Comparison of ENCODE assay signal across 14 mouse cellular contexts in the genomic region with DNA sequence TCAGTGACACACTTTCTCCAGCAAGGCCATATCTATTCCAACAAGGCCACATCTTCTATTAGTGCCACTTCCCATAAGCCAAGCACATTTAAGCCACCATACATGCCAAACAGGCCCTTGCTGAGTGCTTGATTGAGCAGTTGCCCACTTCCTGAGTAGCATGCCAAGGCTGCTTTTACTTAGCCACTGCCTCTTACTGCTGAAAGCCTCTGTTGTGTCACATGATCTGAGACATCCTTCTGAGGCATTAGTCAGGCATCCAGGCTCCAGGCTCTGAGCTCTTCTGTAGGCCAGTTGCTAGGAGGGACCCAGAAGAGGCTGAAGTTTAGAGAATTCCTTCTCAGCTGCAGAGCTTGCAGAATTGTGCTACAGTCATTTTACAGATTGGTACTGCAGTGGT.
A peak's percentile ranks its signal among the peaks of the same experiment; 100 is the strongest.
DNase-seq lines count a peak whose midpoint lies in the region; ATAC-seq and TF ChIP-seq lines count a peak whose summit lies in the region.
"Had no signal": no experiment of that assay in that cellular context is flagged by ENCODE, and none has a peak within 500 bp of the region (broad histone marks: within the 10 kb centered on the region; RNA-seq: fewer than 3 reads in every experiment).

No protein-coding gene starts in this region.

- no peak for TF ChIP-seq POLR2A in thymus, adult 2 months (IDR thresholded peaks at IDR 0.05; ENCODE audit: control insufficient read depth, extremely low read depth, insufficient read depth, low read length, poor library complexity)

- H3K4me1 ChIP-seq in thymus, adult 2 months (replicated peaks; ENCODE audit: control insufficient read depth, insufficient read depth, low read length): peaks cover 6% of the 10 kb centered on the region; the same call in 1 of the 2 replicates
- no peaks in the 10 kb centered on the region for H3K4me1 ChIP-seq in kidney, embryonic 14.5 days (ENCODE audit: control insufficient read depth, insufficient read depth, low read length)
- H3K4me1 ChIP-seq: liver, embryonic 15.5 days had no signal

- no peaks in the 10 kb centered on the region for H3K9me3 ChIP-seq in kidney, embryonic 14.5 days (ENCODE audit: control insufficient read depth, low read length)
- H3K9me3 ChIP-seq: liver, embryonic 15.5 days had no signal

- no peak overlapping the region for H3K4me3 ChIP-seq in thymus, adult 2 months (ENCODE audit: control insufficient read depth, insufficient read depth, low read length)
- H3K4me3 ChIP-seq in kidney, embryonic 14.5 days (ENCODE audit: low read length): no peak overlapping the region
- H3K4me3 ChIP-seq: liver, embryonic 15.5 days had no signal

- no peaks in the 10 kb centered on the region for H3K27me3 ChIP-seq in thymus, adult 2 months (ENCODE audit: control insufficient read depth, insufficient read depth, low read length)
- H3K27me3 ChIP-seq in kidney, embryonic 14.5 days (ENCODE audit: control insufficient read depth, insufficient read depth, low read length): no peaks in the 10 kb centered on the region
- H3K27me3 ChIP-seq: CH12.LX; liver, embryonic 15.5 days had no signal

- no peaks in the 10 kb centered on the region for H3K36me3 ChIP-seq in thymus, adult 2 months (ENCODE audit: control insufficient read depth, insufficient read depth, low read length)
- no peaks in the 10 kb centered on the region for H3K36me3 ChIP-seq in kidney, embryonic 14.5 days (ENCODE audit: control insufficient read depth, insufficient read depth, low read length)
- H3K36me3 ChIP-seq: liver, embryonic 15.5 days had no signal

- no peak for DNase-seq in frontal cortex, postnatal 10 days (ENCODE audit: low spot score in 2 of 2)
- peak; percentile 31 for DNase-seq in CD4-positive, CD25-positive, alpha-beta regulatory T cell, adult 2 months (ENCODE audit: low read depth, low spot score)
- DNase-seq in thymus, adult 2 months: peak; percentile 11
- DNase-seq in yolk sac, embryonic 10.5 days (ENCODE audit: low spot score): no peak
- no peak for DNase-seq in left cerebral cortex, adult 8-10 months (ENCODE audit: low spot score in 2 of 2)
- DNase-seq: adrenal gland, postnatal 25 days; kidney, adult 11 months; right cerebral cortex, postnatal 14 days had no signal

- H3K27ac ChIP-seq in thymus, adult 2 months (ENCODE audit: control insufficient read depth, insufficient read depth, low read length): peak overlapping the region; percentile 19; the same call in 1 of the 2 replicates
- H3K27ac ChIP-seq in kidney, embryonic 14.5 days (ENCODE audit: low read depth, low read length): no peak overlapping the region
- H3K27ac ChIP-seq: liver, embryonic 15.5 days; macrophage had no signal

- ATAC-seq in frontal cortex, adult (ENCODE audit: low TSS enrichment): peak; percentile 39; the same call in 1 of the 2 replicates
- ATAC-seq in common myeloid progenitor, adult 5-6 weeks (replicated peaks; ENCODE audit: low read depth, poor library complexity, severe bottlenecking): peak; percentile 81
- no peak for ATAC-seq in kidney, embryonic 14.5 days (ENCODE audit: low FRiP score, low TSS enrichment)

- no peak overlapping the region for H3K4me2 ChIP-seq in kidney, embryonic 14.5 days (replicated peaks; ENCODE audit: low read depth, low read length)
- H3K4me2 ChIP-seq: liver, embryonic 15.5 days had no signal

- TF ChIP-seq CTCF in thymus, adult 2 months (IDR thresholded peaks at IDR 0.05; ENCODE audit: borderline replicate concordance, control insufficient read depth, extremely low read depth, insufficient read depth, low read length, poor library complexity): no peak

- H3K9ac ChIP-seq in kidney, embryonic 14.5 days (ENCODE audit: low read depth, low read length): no peak overlapping the region
- H3K9ac ChIP-seq: liver, embryonic 15.5 days had no signal

Comparison
In these comparisons a context has a peak if more than half of its experiments do, and no peak if none do; other contexts are left out.
1. DNase-seq: peak in CD4-positive, CD25-positive, alpha-beta regulatory T cell, adult 2 months (single experiment) and thymus, adult 2 months (single experiment); none in frontal cortex, postnatal 10 days (0 of 2), yolk sac, embryonic 10.5 days (single experiment) and left cerebral cortex, adult 8-10 months (0 of 2).